Mouse (Mus musculus): ENCODE results near the gene Def6. TPM values are rescaled to one million over a fixed set of nuclear protein-coding genes. Genes with fewer than 3 reads are reported as not detected.

Gene Def6
- total RNA-seq, 2 experiments from 2014 or later: 2.4 to 2.6 TPM

- DNase-seq (ENCODE audit: low spot score in 2 of 2): no peak
- Histone ChIP-seq H3K27ac (peak overlapping the region; percentile 73), H3K4me3 (no peak overlapping the region)
- TF ChIP-seq CTCF (conservative IDR thresholded peaks at IDR 0.05): no peak
These were observed 28.5 kb downstream of the Def6 start for GRCm38 (mm10) chr17:28235982-28236635.

- no peak for TF ChIP-seq CTCF (conservative IDR thresholded peaks at IDR 0.05)
- DNase-seq (ENCODE audit: low spot score in 2 of 2): no peak
- Histone ChIP-seq H3K27ac (peak overlapping the region; percentile 73; the same call in 1 of the 2 replicates), H3K4me3 (no peak overlapping the region)
These were observed 29.0 kb downstream of the Def6 start for GRCm38 (mm10) chr17:28236636-28237015.

- peak overlapping the region; percentile 73; the same call in 1 of the 2 replicates for H3K27ac ChIP-seq
- no peak for TF ChIP-seq CTCF (conservative IDR thresholded peaks at IDR 0.05)
- no peak for DNase-seq (ENCODE audit: low spot score in 2 of 2)
- H3K4me3 ChIP-seq: no peak overlapping the region
These were observed 29.8 kb downstream of the Def6 start for GRCm38 (mm10) chr17:28237362-28237761.

GRCm38 (mm10) chr17:28237874-28238273, 30.3 kb downstream of the Def6 start:
- DNase-seq (ENCODE audit: low spot score in 2 of 2): no peak
- H3K4me3 ChIP-seq: no peak overlapping the region
- TF ChIP-seq CTCF (conservative IDR thresholded peaks at IDR 0.05): no peak

GRCm38 (mm10) chr17:28240846-28241245, 33.3 kb downstream of the Def6 start:
- no peak for TF ChIP-seq CTCF (conservative IDR thresholded peaks at IDR 0.05)
- no peak for DNase-seq (ENCODE audit: low spot score in 2 of 2)

More at GRCm38 (mm10) chr17:28237874-28238273, 30.3 kb downstream of the Def6 start:
- H3K27ac ChIP-seq: peak overlapping the region; percentile 43

GRCm38 (mm10) chr17:28242296-28242695, 34.7 kb downstream of the Def6 start:
- no peak overlapping the region for H3K27ac ChIP-seq
- H3K4me3 ChIP-seq: no peak overlapping the region
- DNase-seq (ENCODE audit: low spot score in 2 of 2): no peak
- no peak for TF ChIP-seq CTCF (conservative IDR thresholded peaks at IDR 0.05)

More at GRCm38 (mm10) chr17:28240846-28241245, 33.3 kb downstream of the Def6 start:
- H3K4me3 ChIP-seq: no peak overlapping the region
- no peak overlapping the region for H3K27ac ChIP-seq

GRCm38 (mm10) chr17:28244214-28244613, 36.6 kb downstream of the Def6 start:
- Histone ChIP-seq H3K27ac (peak overlapping the region; percentile 51; the same call in 1 of the 2 replicates), H3K4me3 (no peak overlapping the region)
- DNase-seq (ENCODE audit: low spot score in 2 of 2): no peak
- no peak for TF ChIP-seq CTCF (conservative IDR thresholded peaks at IDR 0.05)

GRCm38 (mm10) chr17:28244714-28245113, 37.1 kb downstream of the Def6 start:
- 0 out of 2 replicates have a peak, but pooled peaks have one; percentile 6 for TF ChIP-seq CTCF (conservative IDR thresholded peaks at IDR 0.05)
- DNase-seq (ENCODE audit: low spot score in 2 of 2): no peak
- H3K4me3 ChIP-seq: no peak overlapping the region
- peak overlapping the region; percentile 51; the same call in 1 of the 2 replicates for H3K27ac ChIP-seq

GRCm38 (mm10) chr17:28246640-28247039, 39.1 kb downstream of the Def6 start:
- peak overlapping the region; percentile 39; the same call in 1 of the 2 replicates for H3K27ac ChIP-seq

GRCm38 (mm10) chr17:28247613-28248012, 40.0 kb downstream of the Def6 start:
- no peak overlapping the region; the same call in 1 of the 2 replicates for H3K27ac ChIP-seq
- TF ChIP-seq CTCF (conservative IDR thresholded peaks at IDR 0.05): no peak
- H3K4me3 ChIP-seq: no peak overlapping the region
- DNase-seq (ENCODE audit: low spot score in 2 of 2): no peak

More at GRCm38 (mm10) chr17:28246640-28247039, 39.1 kb downstream of the Def6 start:
- no peak for DNase-seq (ENCODE audit: low spot score in 2 of 2)
- no peak overlapping the region for H3K4me3 ChIP-seq
- no peak for TF ChIP-seq CTCF (conservative IDR thresholded peaks at IDR 0.05)

- Histone ChIP-seq H3K27ac (no peak overlapping the region), H3K4me3 (no peak overlapping the region)
- TF ChIP-seq CTCF (conservative IDR thresholded peaks at IDR 0.05): no peak
- DNase-seq (ENCODE audit: low spot score in 2 of 2): no peak
These were observed 41.5 kb downstream of the Def6 start for GRCm38 (mm10) chr17:28249062-28249461.

GRCm38 (mm10) chr17:28251579-28252280, 44.2 kb downstream of the Def6 start:
- no peak overlapping the region; the same call in 1 of the 2 replicates for H3K27ac ChIP-seq
- TF ChIP-seq CTCF (conservative IDR thresholded peaks at IDR 0.05): no peak
- DNase-seq (ENCODE audit: low spot score in 2 of 2): no peak
- no peak overlapping the region for H3K4me3 ChIP-seq

- no peak for TF ChIP-seq CTCF (conservative IDR thresholded peaks at IDR 0.05)
- no peak overlapping the region for H3K4me3 ChIP-seq
- H3K27ac ChIP-seq: no peak overlapping the region
- no peak for DNase-seq (ENCODE audit: low spot score in 2 of 2)
These were observed 44.7 kb downstream of the Def6 start for GRCm38 (mm10) chr17:28252281-28252648.
